Mouse (Mus musculus) gastrocnemius, postnatal 25 days (tissue): ENCODE results near the gene Aldh3b2. TPM values are rescaled to one million over a fixed set of nuclear protein-coding genes. Genes with fewer than 3 reads are reported as not detected.

ENCODE experiments used
- DNase-seq: peaks from one replicate; pipeline ENCODE4 v3.0.0; 2022
- total RNA-seq, 2 experiments: library from RNA; stranded (reverse); gene quantifications; 1 replicate in 1 of 2; 2 replicates in 1 of 2; pipeline ENCODE4 v1.2.3; 2021

Aldh3b2 gene
- total RNA-seq, 2 experiments from 2014 or later = 1.0 TPM; not detected in 1

GRCm38 (mm10) chr19:3988066-3988465 is 15.9 kb downstream of the Aldh3b2 start:
- no peak for DNase-seq

GRCm38 (mm10) chr19:3988750-3989149 is 16.6 kb downstream of the Aldh3b2 start:
- no peak for DNase-seq

- peak; percentile 59 for DNase-seq
Observed at GRCm38 (mm10) chr19:3990804-3991203, 18.7 kb downstream of the Aldh3b2 start.

GRCm38 (mm10) chr19:3991562-3991961 is 19.4 kb downstream of the Aldh3b2 start:
- DNase-seq = no peak

- DNase-seq = no peak
Observed at GRCm38 (mm10) chr19:3991966-3992365, 19.8 kb downstream of the Aldh3b2 start.

- no peak for DNase-seq
Observed at GRCm38 (mm10) chr19:3992416-3992815, 20.3 kb downstream of the Aldh3b2 start, which contains the start of gene Tbx10. Tbx10 (plus strand) TSS chr19:3992752.

- DNase-seq = no peak
Observed at GRCm38 (mm10) chr19:3994932-3995331, 22.8 kb downstream of the Aldh3b2 start.

GRCm38 (mm10) chr19:3995505-3995904 is 23.4 kb downstream of the Aldh3b2 start:
- DNase-seq = no peak

- DNase-seq = no peak
Observed at GRCm38 (mm10) chr19:3996106-3996505, 24.0 kb downstream of the Aldh3b2 start.

GRCm38 (mm10) chr19:3996747-3997146 is 24.6 kb downstream of the Aldh3b2 start:
- DNase-seq = no peak

GRCm38 (mm10) chr19:3997231-3997630 is 25.1 kb downstream of the Aldh3b2 start:
- DNase-seq = no peak

GRCm38 (mm10) chr19:3998335-3998734 is 26.2 kb downstream of the Aldh3b2 start:
- DNase-seq = no peak

GRCm38 (mm10) chr19:3999121-3999730 is 27.1 kb downstream of the Aldh3b2 start:
- DNase-seq = no peak

GRCm38 (mm10) chr19:4000119-4000900 is 28.2 kb downstream of the Aldh3b2 start, which contains the start of the genes Nudt8 and Gm49405:
Nudt8 (plus strand) TSS chr19:4000580.
Gm49405 (plus strand) TSS chr19:4000626.
- DNase-seq = peak; percentile 95

- no peak for DNase-seq
Observed at GRCm38 (mm10) chr19:4000949-4001525, 28.9 kb downstream of the Aldh3b2 start.

- DNase-seq = no peak
Observed at GRCm38 (mm10) chr19:4001752-4002151, 29.6 kb downstream of the Aldh3b2 start.

- DNase-seq = no peak
Observed at GRCm38 (mm10) chr19:4003112-4003511, 31.0 kb downstream of the Aldh3b2 start, which contains the start of gene Doc2g. Doc2g (plus strand) TSS chr19:4003313.

- DNase-seq = no peak
Observed at GRCm38 (mm10) chr19:4003641-4004040, 31.5 kb downstream of the Aldh3b2 start.

- DNase-seq = no peak
Observed at GRCm38 (mm10) chr19:4004331-4004730, 32.2 kb downstream of the Aldh3b2 start.

GRCm38 (mm10) chr19:4005091-4005490 is 33.0 kb downstream of the Aldh3b2 start:
- DNase-seq = no peak

- no peak for DNase-seq
Observed at GRCm38 (mm10) chr19:4005971-4006370, 33.8 kb downstream of the Aldh3b2 start.

GRCm38 (mm10) chr19:4011086-4011485 is 39.0 kb downstream of the Aldh3b2 start:
- DNase-seq = no peak

GRCm38 (mm10) chr19:4012432-4013022 is 40.4 kb downstream of the Aldh3b2 start, which contains the start of gene Ndufv1:
Ndufv1 (minus strand) TSS chr19:4012806.
- DNase-seq = peak; percentile 98
